Mouse (Mus musculus) adrenal gland, postnatal 10 days (tissue): ENCODE measurements at regions not wholly inside any gene's neighbourhood (a gene's known extent, or its start where the extent isn't known, plus 50 kb on each side); places are given as distances from the start of the nearest gene placed in this dataset.

Experiments
- DNase-seq: peaks from one replicate; pipeline ENCODE4 v3.0.0; 2021; ENCODE audit warnings: mixed read lengths

- DNase-seq, result no peak
These were observed 235.7 kb upstream of the Runx1 start for GRCm38 (mm10) chr16:93061475-93062179.

GRCm38 (mm10) chr16:93056295-93056694 lies 230.3 kb upstream of the Runx1 start:
- DNase-seq, result no peak

GRCm38 (mm10) chr16:93055545-93055944 lies 229.6 kb upstream of the Runx1 start:
- no peak for DNase-seq

- no peak for DNase-seq
These were observed 225.3 kb upstream of the Runx1 start for GRCm38 (mm10) chr16:93051233-93051632.

GRCm38 (mm10) chr16:93048418-93048932 lies 222.5 kb upstream of the Runx1 start:
- DNase-seq, result peak; percentile 15

- DNase-seq, result no peak
These were observed 221.6 kb upstream of the Runx1 start for GRCm38 (mm10) chr16:93047594-93047993.

- no peak for DNase-seq
These were observed 220.3 kb upstream of the Runx1 start for GRCm38 (mm10) chr16:93046221-93046620.

- no peak for DNase-seq
These were observed 217.4 kb upstream of the Runx1 start for GRCm38 (mm10) chr16:93043355-93043754.

GRCm38 (mm10) chr16:93042941-93043340 lies 217.0 kb upstream of the Runx1 start:
- DNase-seq, result no peak

- DNase-seq, result no peak
These were observed 216.5 kb upstream of the Runx1 start for GRCm38 (mm10) chr16:93042491-93042890.

GRCm38 (mm10) chr16:93041887-93042286 lies 215.9 kb upstream of the Runx1 start:
- DNase-seq, result no peak

GRCm38 (mm10) chr16:93041399-93041798 lies 215.4 kb upstream of the Runx1 start:
- no peak for DNase-seq

- no peak for DNase-seq
These were observed 209.7 kb upstream of the Runx1 start for GRCm38 (mm10) chr16:93035626-93036025.

GRCm38 (mm10) chr16:93033943-93034342 lies 208.0 kb upstream of the Runx1 start:
- no peak for DNase-seq

- no peak for DNase-seq
These were observed 205.7 kb upstream of the Runx1 start for GRCm38 (mm10) chr16:93031624-93032023.

- DNase-seq, result no peak
These were observed 202.7 kb upstream of the Runx1 start for GRCm38 (mm10) chr16:93028640-93029039.

- no peak for DNase-seq
These were observed 202.1 kb upstream of the Runx1 start for GRCm38 (mm10) chr16:93028016-93028415.

- no peak for DNase-seq
These were observed 200.2 kb upstream of the Runx1 start for GRCm38 (mm10) chr16:93026094-93026648.

- no peak for DNase-seq
These were observed 194.0 kb upstream of the Runx1 start for GRCm38 (mm10) chr16:93019800-93020555.

GRCm38 (mm10) chr16:93018766-93019165 lies 192.8 kb upstream of the Runx1 start:
- no peak for DNase-seq

- DNase-seq, result no peak
These were observed 191.1 kb upstream of the Runx1 start for GRCm38 (mm10) chr16:93017025-93017424.

- DNase-seq, result no peak
These were observed 189.7 kb upstream of the Runx1 start for GRCm38 (mm10) chr16:93015636-93016035.

- no peak for DNase-seq
These were observed 189.0 kb upstream of the Runx1 start for GRCm38 (mm10) chr16:93014991-93015390.
